Mouse (Mus musculus): Measurements from ENCODE around the gene Abtb2.

DNA sequence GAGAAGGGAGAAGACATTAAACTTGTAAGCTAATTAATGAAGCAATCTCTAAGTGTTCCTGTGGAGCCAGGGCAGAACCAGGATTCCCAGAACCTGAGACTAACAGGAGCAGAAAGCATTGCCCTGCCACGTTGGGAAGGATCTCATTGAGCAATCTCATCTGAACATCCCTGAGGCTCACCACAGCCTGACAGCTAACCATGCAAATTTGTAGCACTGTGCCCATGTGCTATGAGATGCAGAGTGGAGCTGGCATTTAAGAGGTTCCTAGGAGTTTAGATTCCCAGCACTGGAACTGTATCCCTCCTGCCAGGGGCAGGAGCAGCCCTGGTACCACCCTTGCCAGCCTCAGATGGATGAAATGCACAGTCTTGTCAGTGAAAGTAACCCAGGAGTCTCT, 95.6 kb downstream of the Abtb2 start:
- TF ChIP-seq CTCF (IDR thresholded peaks at IDR 0.05; ENCODE audit: insufficient read depth, low read length) (no peak), POLR2A (IDR thresholded peaks at IDR 0.05; ENCODE audit: borderline replicate concordance, extremely low read depth, low read depth, low read length) (no peak)
